Mouse (Mus musculus) kidney, adult 2 months (tissue): ENCODE data around the gene Dab1.

Experiments
- CTCF ChIP-seq: fragments of 200-500 bp; conservative IDR thresholded peaks from 2 replicates; pipeline ENCODE4 v1.5.1; 2011; ENCODE audit warnings: low read depth, mild to moderate bottlenecking, control low read depth, low read length, moderate library complexity, mixed read lengths; ENCODE audit not compliant: insufficient read depth, insufficient read length
- POLR2A ChIP-seq: fragments of 200-500 bp; IDR thresholded peaks from one replicate; pipeline ENCODE4 v1.6.1; 2011; ENCODE audit warnings: low read depth, low read length, control low read depth

DNA sequence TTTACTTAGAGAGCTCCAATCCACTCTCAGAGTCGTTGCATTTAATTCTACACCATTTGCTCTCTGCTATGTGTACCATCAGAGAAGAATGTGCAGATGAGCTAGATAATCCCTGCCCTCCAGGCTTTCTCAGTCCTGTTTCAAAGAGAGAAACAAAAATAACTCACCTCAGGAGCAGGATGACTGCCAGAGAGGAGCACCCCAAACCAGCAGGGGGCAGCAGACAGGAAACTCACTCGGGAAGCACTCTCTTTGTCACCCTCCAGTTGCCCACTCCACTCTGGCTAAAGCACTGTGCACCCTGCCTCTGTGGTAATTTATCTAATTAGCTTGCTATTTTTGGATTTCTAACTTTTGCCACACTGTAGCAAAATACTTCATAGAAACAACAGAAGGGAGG, 589.9 kb downstream of the Dab1 start:
- TF ChIP-seq POLR2A (no peak), CTCF (peak; percentile 44)
